Mouse (Mus musculus): ENCODE results near the gene Zc3h12a. TPM values are rescaled to one million over a fixed set of nuclear protein-coding genes. Genes with fewer than 3 reads are reported as not detected.

Gene Zc3h12a
- total RNA-seq, 2 experiments from 2014 or later, result 3.3 to 4.5 TPM

- intact Hi-C loops (cut with DNase I), result no loop called here
- DNase-seq, result no peak
Measured at GRCm38 (mm10) chr4:125116929-125117328, 10.7 kb downstream of the Zc3h12a start.

- DNase-seq, result peak; percentile 58 to 64
- intact Hi-C loops (cut with DNase I), result no loop called here
Measured at GRCm38 (mm10) chr4:125116090-125116861, 11.4 kb downstream of the Zc3h12a start.

GRCm38 (mm10) chr4:125115710-125116089 is 11.9 kb downstream of the Zc3h12a start:
- intact Hi-C loops (cut with DNase I), result loop anchor here (2.0 kb wide), 1 partner anchor 45 kb away; no protein-coding TSS in a partner anchor
- DNase-seq, result peak in 1 of 2 experiments; percentile 38

- intact Hi-C loops (cut with DNase I), result loop anchor here (2.0 kb wide), 1 partner anchor 46 kb away; no protein-coding TSS in a partner anchor
- no peak for DNase-seq
Measured at GRCm38 (mm10) chr4:125115081-125115480, 12.6 kb downstream of the Zc3h12a start.

GRCm38 (mm10) chr4:125114638-125115037 is 13.0 kb downstream of the Zc3h12a start:
- peak; percentile 86 to 90 for DNase-seq

GRCm38 (mm10) chr4:125105354-125105753 is 22.3 kb downstream of the Zc3h12a start:
- DNase-seq, result no peak
- intact Hi-C loops (cut with DNase I), result no loop called here

More at GRCm38 (mm10) chr4:125114638-125115037, 13.0 kb downstream of the Zc3h12a start:
- intact Hi-C loops (cut with DNase I), result loop anchor here (2.0 kb wide), 1 partner anchor 46 kb away; no protein-coding TSS in a partner anchor

- intact Hi-C loops (cut with DNase I), result no loop called here
- DNase-seq, result no peak
Measured at GRCm38 (mm10) chr4:125101334-125101733, 26.3 kb downstream of the Zc3h12a start.

- peak; percentile 82 to 92 for DNase-seq
- intact Hi-C loops (cut with DNase I), result loop anchor here (1.0 kb wide), 1 partner anchor 156 kb away; no protein-coding TSS in a partner anchor
Measured at GRCm38 (mm10) chr4:125099458-125099857, 28.2 kb downstream of the Zc3h12a start.

- DNase-seq, result no peak
- intact Hi-C loops (cut with DNase I), result no loop called here
Measured at GRCm38 (mm10) chr4:125097412-125097811, 30.2 kb downstream of the Zc3h12a start.

GRCm38 (mm10) chr4:125096066-125096465 is 31.6 kb downstream of the Zc3h12a start:
- intact Hi-C loops (cut with DNase I), result no loop called here
- DNase-seq, result no peak

- intact Hi-C loops (cut with DNase I), result no loop called here
Measured at GRCm38 (mm10) chr4:125093031-125093430, 34.6 kb downstream of the Zc3h12a start.

GRCm38 (mm10) chr4:125085346-125085841 is 42.2 kb downstream of the Zc3h12a start:
- DNase-seq, result no peak
- intact Hi-C loops (cut with DNase I), result loop anchor here (1.0 kb wide), 1 partner anchor 19 kb away; the partner anchor contains the start of gene Snip1

More at GRCm38 (mm10) chr4:125093031-125093430, 34.6 kb downstream of the Zc3h12a start:
- DNase-seq, result no peak

GRCm38 (mm10) chr4:125084403-125085345 is 43.0 kb downstream of the Zc3h12a start, which contains the start of gene Meaf6:
TSS of gene Meaf6 (plus strand) at chr4:125085134.
- intact Hi-C loops (cut with DNase I), result loop anchor here (1.0 kb wide), 1 partner anchor 18 kb away; the partner anchor contains the start of gene Snip1
- DNase-seq, result peak; percentile 96 to 97

- intact Hi-C loops (cut with DNase I), result no loop called here
- DNase-seq, result no peak
Measured at GRCm38 (mm10) chr4:125078698-125079097, 48.9 kb downstream of the Zc3h12a start.

GRCm38 (mm10) chr4:125077700-125078099 is 49.9 kb downstream of the Zc3h12a start:
- DNase-seq, result no peak
- intact Hi-C loops (cut with DNase I), result no loop called here

Other genes starting within 250 kb of the Zc3h12a start
- gene Epha10, start 246.9 kb downstream of the Zc3h12a start, total RNA-seq (2021), result not detected
- 1 to 10 TPM; 6.6 to 9.1 TPM for gene 9930104L06Rik, start 190.8 kb downstream of the Zc3h12a start, total RNA-seq (2021)
- gene Cdca8, start 188.5 kb downstream of the Zc3h12a start, total RNA-seq (2021), result 1 to 10 TPM; 1.5 TPM
- 1 to 10 TPM; 3.1 to 6.7 TPM for gene Rspo1, start 141.4 kb downstream of the Zc3h12a start, total RNA-seq (2021)
- 10 to 100 TPM; 26.7 to 34.2 TPM for gene Gnl2, start 111.3 kb downstream of the Zc3h12a start, total RNA-seq (2021)
- not detected for gene Dnali1, start 62.1 kb downstream of the Zc3h12a start, total RNA-seq (2021)
- 1 to 10 TPM; 6.5 to 9.2 TPM for gene Snip1, start 61.2 kb downstream of the Zc3h12a start, total RNA-seq (2021)
- gene Meaf6, start 42.7 kb downstream of the Zc3h12a start, total RNA-seq (2021), result 10 to 100 TPM; 19.9 to 21.3 TPM

All from heart, postnatal 36 days (tissue).